In genomic region chr12:15757351-15757750, GRCm38 (mm10) we compare ENCODE assay signal across 18 mouse cellular contexts. TPM values are rescaled to one million over a fixed set of nuclear protein-coding genes. Genes with fewer than 3 reads are reported as not detected.
DNase-seq lines count a peak whose midpoint lies in the region; ATAC-seq and TF ChIP-seq lines count a peak whose summit lies in the region.
"Had no signal": no experiment of that assay in that cellular context is flagged by ENCODE, and none has a peak within 500 bp of the region (broad histone marks: within the 10 kb centered on the region; RNA-seq: fewer than 3 reads in every experiment).

No protein-coding gene starts in this region.

- peak; percentile 34 for DNase-seq in forebrain, postnatal 0 days
- DNase-seq in forebrain, embryonic 14.5 days (ENCODE audit: low spot score), result no peak
- DNase-seq in left cerebral cortex, adult 18-20 months (ENCODE audit: low spot score in 2 of 2), result peak; percentile 12 to 27
- no peak for DNase-seq in left cerebral cortex, adult 11 months (ENCODE audit: low spot score)
- DNase-seq in right cerebral cortex, adult 18-20 months, result peak; percentile 44
- no peak for DNase-seq in right cerebral cortex, postnatal 4 days
- DNase-seq in gastrocnemius, postnatal 25 days, result no peak
- DNase-seq: adrenal gland, adult 8-10 months; adrenal gland, postnatal 25 days; cerebellum, adult 18-20 months; cerebellum, adult 9-10 months; cerebellum, postnatal 14 days; gastrocnemius, postnatal 10 days had no signal

- H3K36me3 ChIP-seq in forebrain, postnatal 0 days (ENCODE audit: insufficient read depth), result no peaks in the 10 kb centered on the region
- H3K36me3 ChIP-seq in forebrain, embryonic 14.5 days (ENCODE audit: control insufficient read depth, insufficient read depth, low read length), result no peaks in the 10 kb centered on the region
- H3K36me3 ChIP-seq: forebrain, embryonic 15.5 days; hindbrain, embryonic 12.5 days; hindbrain, embryonic 15.5 days had no signal

- H3K9ac ChIP-seq in forebrain, postnatal 0 days, result no peak overlapping the region
- no peak overlapping the region for H3K9ac ChIP-seq in forebrain, embryonic 14.5 days (ENCODE audit: low read length)
- H3K9ac ChIP-seq: forebrain, embryonic 15.5 days; hindbrain, embryonic 12.5 days; hindbrain, embryonic 15.5 days had no signal

- H3K27ac ChIP-seq in forebrain, postnatal 0 days (ENCODE audit: low read depth, low read length), result no peak overlapping the region
- H3K27ac ChIP-seq in forebrain, embryonic 14.5 days (ENCODE audit: low read depth, low read length), result no peak overlapping the region
- H3K27ac ChIP-seq: forebrain, embryonic 15.5 days; hindbrain, embryonic 12.5 days; hindbrain, embryonic 15.5 days had no signal

- H3K4me1 ChIP-seq in forebrain, postnatal 0 days (ENCODE audit: insufficient read depth), result no peaks in the 10 kb centered on the region
- no peaks in the 10 kb centered on the region for H3K4me1 ChIP-seq in forebrain, embryonic 14.5 days (ENCODE audit: control insufficient read depth, insufficient read depth, low read length)
- H3K4me1 ChIP-seq: forebrain, embryonic 15.5 days; hindbrain, embryonic 12.5 days; hindbrain, embryonic 15.5 days had no signal

- no peak overlapping the region for H3K4me3 ChIP-seq in forebrain, postnatal 0 days (ENCODE audit: low read depth, low read length)
- H3K4me3 ChIP-seq in forebrain, embryonic 14.5 days (ENCODE audit: low read depth, low read length), result no peak overlapping the region
- H3K4me3 ChIP-seq: forebrain, embryonic 15.5 days; hindbrain, embryonic 12.5 days; hindbrain, embryonic 15.5 days had no signal

- 66% methylated on average over 8 of the region's 8 CpGs for WGBS in forebrain, postnatal 0 days
- WGBS in forebrain, embryonic 14.5 days, result 84% methylated on average over 8 of the region's 8 CpGs

- ATAC-seq in forebrain, postnatal 0 days, result no peak
- ATAC-seq in forebrain, embryonic 14.5 days, result no peak
- ATAC-seq: activated CD4-positive, CD25-positive, alpha-beta regulatory T cell, adult 4 months; forebrain, embryonic 15.5 days had no signal

- no peaks in the 10 kb centered on the region for H3K27me3 ChIP-seq in forebrain, postnatal 0 days (ENCODE audit: insufficient read depth, low read length)
- no peaks in the 10 kb centered on the region for H3K27me3 ChIP-seq in forebrain, embryonic 14.5 days (replicated peaks; ENCODE audit: control insufficient read depth, insufficient read depth, low read length)
- H3K27me3 ChIP-seq: forebrain, embryonic 15.5 days; hindbrain, embryonic 12.5 days; hindbrain, embryonic 15.5 days had no signal

- H3K4me2 ChIP-seq in forebrain, postnatal 0 days (ENCODE audit: low read depth), result no peak overlapping the region
- no peak overlapping the region for H3K4me2 ChIP-seq in forebrain, embryonic 14.5 days (ENCODE audit: low read length)
- H3K4me2 ChIP-seq: forebrain, embryonic 15.5 days; heart, embryonic 11.5 days; hindbrain, embryonic 12.5 days; hindbrain, embryonic 15.5 days had no signal

- H3K9me3 ChIP-seq in forebrain, postnatal 0 days (ENCODE audit: low read length), result no peaks in the 10 kb centered on the region
- no peaks in the 10 kb centered on the region for H3K9me3 ChIP-seq in forebrain, embryonic 14.5 days (replicated peaks; ENCODE audit: control insufficient read depth, low read length)
- H3K9me3 ChIP-seq: forebrain, embryonic 15.5 days; hindbrain, embryonic 12.5 days; hindbrain, embryonic 15.5 days had no signal

- no peak for TF ChIP-seq CTCF in forebrain, postnatal 0 days (IDR thresholded peaks at IDR 0.05; ENCODE audit: low read depth)

RNA-seq across cellular contexts. Expression of gene Trib2, which starts 59.4 kb away (rescaled TPM):
- 114 and 152 TPM in 2 replicates for total RNA-seq in forebrain, postnatal 0 days (2014; rRNA removed)
- 59.0 and 82.3 TPM in 2 replicates for polyA plus RNA-seq in forebrain, postnatal 0 days (2015; fragmentation: Nextera tagmentation; extraction: Ambion mirVana)
- 87.4 and 100 TPM in 2 replicates for polyA plus RNA-seq in forebrain, embryonic 14.5 days (2014; fragmentation: Nextera tagmentation; extraction: Ambion mirVana)
- 10 to 100 TPM; 50.1 to 52.9 TPM for total RNA-seq in left cerebral cortex, adult 18-20 months (2021)
- 10 to 100 TPM; 13.6 to 20.0 TPM for total RNA-seq in gastrocnemius, postnatal 25 days (2021)

Comparison
In these comparisons a context has a peak if more than half of its experiments do, and no peak if none do; other contexts are left out.
1. DNase-seq: peak in forebrain, postnatal 0 days (single experiment), left cerebral cortex, adult 18-20 months (2 of 2) and right cerebral cortex, adult 18-20 months (single experiment); none in forebrain, embryonic 14.5 days (single experiment), left cerebral cortex, adult 11 months (single experiment), right cerebral cortex, postnatal 4 days (single experiment) and gastrocnemius, postnatal 25 days (single experiment).